Mouse (Mus musculus): ENCODE measurements around the gene Slco2a1.

DNA sequence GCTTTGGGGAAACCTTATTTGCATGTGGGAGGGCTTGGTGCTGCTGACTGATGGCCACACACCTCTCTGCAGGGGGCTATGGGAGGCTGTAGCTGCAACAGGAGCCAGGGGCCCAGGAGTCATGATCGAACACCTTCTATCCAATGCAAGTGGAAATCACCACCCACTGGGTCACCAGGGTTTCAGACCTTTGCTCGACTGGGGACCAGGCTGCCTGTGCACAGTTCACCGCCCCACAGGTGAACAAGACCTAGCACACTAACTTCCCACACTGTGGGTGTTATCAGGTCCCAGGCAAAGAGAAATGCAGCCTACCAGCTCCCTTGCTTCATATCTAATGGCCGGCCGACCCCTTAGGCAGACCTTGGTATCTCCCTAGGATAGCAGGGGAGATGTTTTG, 8.1 kb upstream of the Slco2a1 start:
- TF ChIP-seq CTCF (IDR thresholded peaks at IDR 0.05; ENCODE audit: borderline replicate concordance, insufficient read depth, low read length) (no peak), POLR2A (IDR thresholded peaks at IDR 0.05; ENCODE audit: low read depth, low read length) (no peak)
